Mouse (Mus musculus): Measurements from ENCODE around the gene Sstr2.

DNA sequence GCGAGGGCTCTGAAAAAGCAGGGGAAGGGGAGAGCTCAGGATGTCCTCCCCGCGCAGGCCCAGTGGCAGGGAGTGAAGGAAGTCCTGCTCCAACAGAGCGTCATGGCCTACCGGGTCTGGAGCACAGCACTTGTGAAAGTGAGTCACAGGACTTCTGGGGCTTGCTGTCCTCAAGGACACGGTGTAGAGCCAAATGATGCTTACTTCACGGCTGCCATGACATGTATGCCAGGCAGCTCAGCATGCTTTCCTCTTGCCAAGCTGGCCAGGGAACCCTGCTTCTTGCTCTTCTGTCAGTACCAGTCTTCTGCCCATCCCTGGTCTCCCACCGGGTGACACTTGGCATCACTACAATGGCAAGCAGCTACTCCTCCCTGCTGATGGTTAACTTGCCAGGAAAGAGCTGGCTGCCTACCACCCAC, 37.4 kb downstream of the Sstr2 start:
- TF ChIP-seq POLR2A (IDR thresholded peaks at IDR 0.05; ENCODE audit: borderline replicate concordance, insufficient read depth, low read length) (no peak), CTCF (IDR thresholded peaks at IDR 0.05; ENCODE audit: borderline replicate concordance, insufficient read depth, low read depth, low read length) (no peak)
